Mouse (Mus musculus) heart, postnatal 0 days (tissue): ENCODE results near the gene Asic2. TPM values are rescaled to one million over a fixed set of nuclear protein-coding genes. Genes with fewer than 3 reads are reported as not detected.

Source experiments
- ATAC-seq: fragments of 200-750 bp; cut with Nextera tagmentation; 2 replicates; pipeline ENCODE4 v1.8.0; 2017; ENCODE audit warnings: low read depth, moderate number of reproducible peaks, moderate library complexity; ENCODE audit not compliant: insufficient read depth
- DNase-seq: peaks from one replicate; pipeline ENCODE4 v3.0.0-alpha.2; 2016; ENCODE audit warnings: low spot score
- H3K27ac ChIP-seq: fragments of 300-500 bp; sonication (generic); 2 replicates; pipeline ENCODE4 v1.5.1; 2014; ENCODE audit warnings: low read depth, mild to moderate bottlenecking
- H3K27me3 ChIP-seq: fragments of 300-500 bp; sonication (generic); 2 replicates; pipeline ENCODE4 v1.6.1; 2014; ENCODE audit warnings: low read length, mixed read lengths; ENCODE audit not compliant: control insufficient read depth, insufficient read depth
- H3K36me3 ChIP-seq: fragments of 300-500 bp; sonication (generic); replicated peaks from 2 replicates; pipeline ENCODE4 v1.6.1; 2014; ENCODE audit warnings: low read length, mixed read lengths; ENCODE audit not compliant: control insufficient read depth, insufficient read depth
- H3K4me1 ChIP-seq: fragments of 300-500 bp; sonication (generic); 2 replicates; pipeline ENCODE4 v1.6.1; 2014; ENCODE audit warnings: antibody characterized with exemption; ENCODE audit not compliant: control insufficient read depth, insufficient read depth
- H3K4me2 ChIP-seq: fragments of 300-500 bp; sonication (generic); 2 replicates; pipeline ENCODE4 v1.6.1; 2014; ENCODE audit warnings: low read depth, mild to moderate bottlenecking, low read length, moderate library complexity
- H3K4me3 ChIP-seq: fragments of 300-500 bp; sonication (generic); 2 replicates; pipeline ENCODE4 v1.5.1; 2014; ENCODE audit warnings: low read depth, low read length
- H3K9ac ChIP-seq: fragments of 300-500 bp; sonication (generic); replicated peaks from 2 replicates; pipeline ENCODE4 v1.6.1; 2014; ENCODE audit warnings: low read depth, low read length, mixed read lengths
- H3K9me3 ChIP-seq: fragments of 300-500 bp; sonication (generic); replicated peaks from 2 replicates; pipeline ENCODE4 v1.6.1; 2016; ENCODE audit warnings: low read length; ENCODE audit not compliant: control insufficient read depth
- CTCF ChIP-seq: IDR thresholded peaks from 2 replicates; pipeline ENCODE4 v1.5.1; 2016; ENCODE audit warnings: antibody characterized with exemption, control low read depth, low read depth
- EP300 ChIP-seq: IDR thresholded peaks from 2 replicates; pipeline ENCODE4 v1.6.1; 2016; ENCODE audit warnings: antibody characterized with exemption, low read depth
- WGBS: fragments of 180-500 bp; shearing (Covaris S2); extraction: QIAGEN DNeasy Blood & Tissue Kit; methylation state at CpG from one replicate; pipeline ENCODE4 v1.1.7; 2014; 5-methylcytosine and 5-hydroxymethylcytosine counted together
- polyA plus RNA-seq: library from polyadenylated mRNA; unstranded; fragments of >200 nt; fragmentation: Nextera tagmentation; extraction: Ambion mirVana; gene quantifications from 2 replicates; pipeline ENCODE4 v1.2.1, GENCODE M21; 2015
- total RNA-seq: library from RNA; depleted of rRNA; stranded (reverse); fragments of >200 nt; gene quantifications from 2 replicates; pipeline ENCODE4 v1.2.3, GENCODE M21; 2014; ENCODE audit warnings: low replicate concordance

The Asic2 gene
- total and polyA plus RNA-seq, 2 experiments from 2014 or later = not detected

DNA sequence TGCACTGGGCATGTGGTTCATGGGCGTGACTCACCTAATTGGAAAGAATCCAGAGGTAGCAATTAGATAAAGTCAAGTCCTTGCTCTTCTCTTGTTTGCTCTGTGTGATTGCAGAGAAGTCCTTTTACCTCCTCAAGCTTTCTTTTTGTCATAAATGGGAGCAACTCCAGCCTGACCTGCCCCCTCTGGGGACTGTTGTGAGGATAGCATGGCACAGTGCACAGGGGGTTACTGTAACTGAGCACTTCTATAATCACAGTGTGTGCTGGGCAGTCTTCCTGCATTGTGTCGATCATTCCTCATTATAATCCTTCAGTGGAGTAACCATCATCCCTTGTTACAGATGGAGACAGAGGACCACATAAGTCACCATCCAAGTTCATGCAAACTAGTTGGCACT, 732.2 kb downstream of the Asic2 start:
- no peaks in the 10 kb centered on the region for H3K4me1 ChIP-seq
- H3K36me3 ChIP-seq = no peaks in the 10 kb centered on the region
- H3K4me3 ChIP-seq = no peak overlapping the region
- TF ChIP-seq EP300 (no peak), CTCF (no peak)
- no peaks in the 10 kb centered on the region for H3K9me3 ChIP-seq
- H3K27ac ChIP-seq = no peak overlapping the region
- ATAC-seq = no peak
- H3K4me2 ChIP-seq = no peak overlapping the region
- DNase-seq = no peak
- 45% methylated on average over 2 of the region's 2 CpGs for WGBS
- no peak overlapping the region for H3K9ac ChIP-seq
- no peaks in the 10 kb centered on the region for H3K27me3 ChIP-seq

DNA sequence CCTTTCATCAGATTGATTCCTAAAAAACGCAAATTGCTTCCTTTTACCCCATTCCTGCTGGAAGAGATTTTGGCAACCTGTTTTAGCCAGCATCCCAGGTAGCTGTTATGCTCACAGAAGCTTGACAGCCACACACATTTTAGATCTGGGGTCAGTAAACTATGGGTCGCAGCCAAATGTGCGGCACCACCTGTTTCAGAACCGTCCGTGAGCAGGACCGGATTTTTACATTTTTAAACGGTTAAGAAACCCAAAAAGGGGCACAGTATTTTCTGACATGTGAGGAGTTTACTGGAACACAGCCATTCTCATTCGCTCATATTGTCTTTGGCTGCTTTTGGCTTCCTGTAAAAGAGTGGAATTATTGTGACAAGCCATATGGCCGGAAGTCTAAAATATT, 744.9 kb downstream of the Asic2 start:
- H3K9me3 ChIP-seq = no peaks in the 10 kb centered on the region
- H3K36me3 ChIP-seq = no peaks in the 10 kb centered on the region
- H3K27ac ChIP-seq = no peak overlapping the region
- H3K4me2 ChIP-seq = no peak overlapping the region
- H3K4me3 ChIP-seq = no peak overlapping the region
- TF ChIP-seq CTCF = no peak
- no peak for TF ChIP-seq EP300
- H3K27me3 ChIP-seq = no peaks in the 10 kb centered on the region
- peak; percentile 5 for DNase-seq
- no peak for ATAC-seq
- H3K9ac ChIP-seq = no peak overlapping the region
- H3K4me1 ChIP-seq = no peaks in the 10 kb centered on the region
- WGBS = 63% methylated on average over 9 of the region's 9 CpGs

DNA sequence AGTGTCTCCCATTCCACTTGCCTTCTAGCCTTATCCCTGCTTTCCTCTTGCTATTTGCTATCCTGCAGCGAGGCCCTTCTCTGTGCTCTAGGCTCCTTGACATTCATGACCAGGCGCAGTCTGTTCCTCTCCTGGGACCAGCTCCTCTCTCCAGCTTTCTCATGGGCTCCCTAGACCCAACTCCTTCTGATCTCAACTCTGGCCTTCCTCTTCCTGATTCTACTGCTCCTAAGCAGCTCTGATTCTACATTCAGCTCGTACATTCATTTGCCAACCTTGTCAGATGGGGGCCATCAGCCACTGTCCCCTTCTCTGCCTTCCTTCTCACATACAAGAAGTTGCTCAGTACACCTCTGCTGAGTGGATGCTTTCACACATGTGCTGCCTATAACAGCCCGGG, 747.5 kb downstream of the Asic2 start:
- no peak for TF ChIP-seq EP300
- no peak overlapping the region for H3K27ac ChIP-seq
- DNase-seq (no peak), ATAC-seq (no peak)
- H3K9ac ChIP-seq = no peak overlapping the region
- no peak overlapping the region for H3K4me3 ChIP-seq
- WGBS = 70% methylated on average over 4 of the region's 4 CpGs
- no peaks in the 10 kb centered on the region for H3K36me3 ChIP-seq
- H3K9me3 ChIP-seq = no peaks in the 10 kb centered on the region
- no peak overlapping the region for H3K4me2 ChIP-seq
- H3K27me3 ChIP-seq = no peaks in the 10 kb centered on the region
- H3K4me1 ChIP-seq = no peaks in the 10 kb centered on the region

DNA sequence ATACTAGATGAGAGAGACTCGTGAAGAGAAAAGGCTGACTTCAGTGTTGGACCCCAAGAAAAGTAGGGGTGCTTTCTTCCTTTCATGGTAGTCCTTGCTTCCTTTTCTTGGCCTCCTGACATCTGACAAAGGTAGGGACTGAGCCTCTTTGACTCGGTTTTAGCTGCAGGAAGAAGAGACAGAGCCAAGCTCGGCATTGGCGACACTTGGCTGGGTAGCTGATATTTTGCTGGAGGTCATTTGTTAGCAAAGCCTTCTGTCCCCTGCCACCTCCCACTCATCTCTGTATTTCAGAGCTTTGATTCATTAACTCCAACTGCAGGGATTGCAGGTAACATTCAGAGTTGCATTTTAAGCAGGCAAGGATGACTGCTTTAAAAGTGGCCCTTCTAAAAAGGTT, 762.8 kb downstream of the Asic2 start:
- DNase-seq = no peak
- ATAC-seq = no peak
- TF ChIP-seq CTCF (no peak), EP300 (no peak)
- Histone ChIP-seq H3K9me3 (no peaks in the 10 kb centered on the region), H3K27ac (no peak overlapping the region), H3K36me3 (no peaks in the 10 kb centered on the region), H3K4me2 (no peak overlapping the region), H3K4me1 (no peaks in the 10 kb centered on the region), H3K9ac (no peak overlapping the region), H3K27me3 (no peaks in the 10 kb centered on the region), H3K4me3 (no peak overlapping the region)
- 40% methylated on average over 4 of the region's 4 CpGs for WGBS

DNA sequence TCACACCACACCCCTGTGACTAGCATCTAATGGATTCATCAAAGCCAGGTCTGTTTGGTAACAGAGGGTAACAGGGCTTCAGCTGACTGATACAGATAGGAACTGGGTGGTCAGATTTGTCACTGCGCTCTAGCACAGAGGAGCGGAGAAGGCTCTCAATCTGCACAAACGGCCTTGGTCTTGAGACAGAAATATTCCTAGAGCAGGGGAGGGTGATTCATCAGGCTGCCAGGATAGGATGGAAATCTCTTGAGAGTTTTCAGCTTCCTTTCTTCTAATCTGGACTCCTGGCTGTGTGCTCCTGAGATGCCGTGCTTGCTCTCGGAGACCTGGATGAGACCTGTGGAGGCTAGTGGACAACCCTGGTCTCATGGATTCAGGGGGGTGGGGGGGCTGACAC, 765.7 kb downstream of the Asic2 start:
- Histone ChIP-seq H3K36me3 (no peaks in the 10 kb centered on the region), H3K27me3 (no peaks in the 10 kb centered on the region), H3K9me3 (no peaks in the 10 kb centered on the region), H3K4me1 (no peaks in the 10 kb centered on the region), H3K4me3 (no peak overlapping the region), H3K9ac (no peak overlapping the region), H3K27ac (no peak overlapping the region), H3K4me2 (no peak overlapping the region)
- DNase-seq (no peak), ATAC-seq (no peak)
- 45% methylated on average over 5 of the region's 5 CpGs for WGBS
- TF ChIP-seq EP300 = no peak
- TF ChIP-seq CTCF = no peak

DNA sequence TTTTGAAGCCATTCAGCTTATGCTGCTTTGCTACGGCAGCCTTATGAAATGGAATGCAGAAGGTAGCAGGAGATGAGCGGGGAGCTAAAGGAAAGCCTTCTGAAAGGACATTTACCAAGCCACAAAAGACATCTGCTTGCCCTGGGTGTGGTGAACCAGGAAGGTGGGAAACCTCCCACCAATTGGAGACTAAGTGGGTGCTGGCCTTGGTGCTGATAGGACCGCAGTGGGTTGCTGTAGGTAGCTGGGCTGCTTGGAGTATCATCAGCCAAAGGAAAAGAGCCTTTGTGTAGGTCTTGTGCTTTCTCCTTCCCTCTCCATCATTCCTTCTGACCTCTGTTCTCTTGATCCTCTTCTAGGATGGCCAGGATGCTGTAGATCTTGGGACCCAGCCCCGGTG, 774.4 kb downstream of the Asic2 start:
- Histone ChIP-seq H3K9me3 (no peaks in the 10 kb centered on the region), H3K4me3 (no peak overlapping the region), H3K27me3 (no peaks in the 10 kb centered on the region), H3K4me2 (no peak overlapping the region), H3K4me1 (no peaks in the 10 kb centered on the region), H3K9ac (no peak overlapping the region), H3K27ac (no peak overlapping the region), H3K36me3 (no peaks in the 10 kb centered on the region)
- TF ChIP-seq CTCF (no peak), EP300 (no peak)
- 47% methylated on average over 4 of the region's 4 CpGs for WGBS
- ATAC-seq (no peak), DNase-seq (no peak)
